Mouse (Mus musculus): Measurements from ENCODE around the gene Msh4. TPM values are rescaled to one million over a fixed set of nuclear protein-coding genes. Genes with fewer than 3 reads are reported as not detected.

Gene Msh4
- polyA plus RNA-seq, 1 experiment from 2014 or later: 0.15 TPM

GRCm38 (mm10) chr3:153826616-153827015, 79.3 kb downstream of the Msh4 start:
- no peak overlapping the region for H3K4me2 ChIP-seq (replicated peaks)
- WGBS: 19% methylated on average over 6 of the region's 6 CpGs
- H3K27me3 ChIP-seq: no peaks in the 10 kb centered on the region
- ATAC-seq (ENCODE audit: insufficient number of reproducible peaks, low FRiP score, low TSS enrichment, low read depth): no peak
- no peak overlapping the region for H3K4me3 ChIP-seq (replicated peaks)
- H3K9me3 ChIP-seq (replicated peaks): no peaks in the 10 kb centered on the region
- H3K4me1 ChIP-seq: peaks cover 8% of the 10 kb centered on the region; the same call in 1 of the 2 replicates
- H3K27ac ChIP-seq (replicated peaks): no peak overlapping the region
- H3K36me3 ChIP-seq: no peaks in the 10 kb centered on the region
- H3K9ac ChIP-seq: no peak overlapping the region

- 84% methylated on average over 10 of the region's 10 CpGs for WGBS
- Histone ChIP-seq H3K4me3 (replicated peaks) (no peak overlapping the region), H3K9me3 (replicated peaks) (no peaks in the 10 kb centered on the region), H3K4me2 (replicated peaks) (no peak overlapping the region), H3K9ac (no peak overlapping the region), H3K36me3 (no peaks in the 10 kb centered on the region), H3K4me1 (peaks cover 8% of the 10 kb centered on the region; the same call in 1 of the 2 replicates), H3K27ac (replicated peaks) (no peak overlapping the region), H3K27me3 (no peaks in the 10 kb centered on the region)
- ATAC-seq (ENCODE audit: insufficient number of reproducible peaks, low FRiP score, low TSS enrichment, low read depth): no peak
Measured at GRCm38 (mm10) chr3:153825197-153825596, 80.7 kb downstream of the Msh4 start.

- H3K27ac ChIP-seq (replicated peaks): no peak overlapping the region
- H3K4me1 ChIP-seq: peaks cover 8% of the 10 kb centered on the region; the same call in 1 of the 2 replicates
- no peak overlapping the region for H3K4me2 ChIP-seq (replicated peaks)
- H3K4me3 ChIP-seq (replicated peaks): no peak overlapping the region
- no peaks in the 10 kb centered on the region for H3K36me3 ChIP-seq
- no peak for ATAC-seq (ENCODE audit: insufficient number of reproducible peaks, low FRiP score, low TSS enrichment, low read depth)
- no peak overlapping the region for H3K9ac ChIP-seq
- no peaks in the 10 kb centered on the region for H3K27me3 ChIP-seq
- 64% methylated on average over 11 of the region's 11 CpGs for WGBS
- no peaks in the 10 kb centered on the region for H3K9me3 ChIP-seq (replicated peaks)
Measured at GRCm38 (mm10) chr3:153823671-153824515, 82.0 kb downstream of the Msh4 start.

- Histone ChIP-seq H3K9ac (no peak overlapping the region), H3K4me3 (replicated peaks) (no peak overlapping the region), H3K27ac (replicated peaks) (no peak overlapping the region), H3K36me3 (no peaks in the 10 kb centered on the region), H3K9me3 (replicated peaks) (no peaks in the 10 kb centered on the region), H3K27me3 (no peaks in the 10 kb centered on the region), H3K4me1 (peaks cover 8% of the 10 kb centered on the region; the same call in 1 of the 2 replicates), H3K4me2 (replicated peaks) (no peak overlapping the region)
- ATAC-seq (ENCODE audit: insufficient number of reproducible peaks, low FRiP score, low TSS enrichment, low read depth): no peak
- 82% methylated on average over 9 of the region's 9 CpGs for WGBS
Measured at GRCm38 (mm10) chr3:153819438-153819837, 86.5 kb downstream of the Msh4 start.

GRCm38 (mm10) chr3:153818723-153819122, 87.2 kb downstream of the Msh4 start:
- Histone ChIP-seq H3K4me2 (replicated peaks) (no peak overlapping the region), H3K4me1 (0 out of 2 replicates have a peak, but pooled peaks cover 1% of the 10 kb centered on the region), H3K27ac (replicated peaks) (no peak overlapping the region), H3K36me3 (no peaks in the 10 kb centered on the region), H3K27me3 (no peaks in the 10 kb centered on the region), H3K9me3 (replicated peaks) (no peaks in the 10 kb centered on the region), H3K9ac (no peak overlapping the region), H3K4me3 (replicated peaks) (no peak overlapping the region)
- ATAC-seq (ENCODE audit: insufficient number of reproducible peaks, low FRiP score, low TSS enrichment, low read depth): no peak
- 96% methylated on average over 3 of the region's 3 CpGs for WGBS

GRCm38 (mm10) chr3:153817376-153817890, 88.5 kb downstream of the Msh4 start:
- Histone ChIP-seq H3K9me3 (replicated peaks) (no peaks in the 10 kb centered on the region), H3K36me3 (no peaks in the 10 kb centered on the region), H3K4me2 (replicated peaks) (no peak overlapping the region), H3K27me3 (no peaks in the 10 kb centered on the region), H3K4me3 (replicated peaks) (no peak overlapping the region), H3K27ac (replicated peaks) (no peak overlapping the region), H3K4me1 (no peaks in the 10 kb centered on the region), H3K9ac (no peak overlapping the region)
- 85% methylated on average over 9 of the region's 9 CpGs for WGBS
- no peak for ATAC-seq (ENCODE audit: insufficient number of reproducible peaks, low FRiP score, low TSS enrichment, low read depth)

GRCm38 (mm10) chr3:153814026-153814425, 91.9 kb downstream of the Msh4 start:
- ATAC-seq (ENCODE audit: insufficient number of reproducible peaks, low FRiP score, low TSS enrichment, low read depth): no peak

GRCm38 (mm10) chr3:153808406-153808805, 97.5 kb downstream of the Msh4 start:
- Histone ChIP-seq H3K9me3 (replicated peaks) (no peaks in the 10 kb centered on the region), H3K36me3 (no peaks in the 10 kb centered on the region), H3K4me3 (replicated peaks) (no peak overlapping the region), H3K4me1 (peaks cover 12% of the 10 kb centered on the region; the same call in 1 of the 2 replicates), H3K27ac (replicated peaks) (no peak overlapping the region), H3K27me3 (no peaks in the 10 kb centered on the region), H3K4me2 (replicated peaks) (no peak overlapping the region), H3K9ac (no peak overlapping the region)
- ATAC-seq (ENCODE audit: insufficient number of reproducible peaks, low FRiP score, low TSS enrichment, low read depth): no peak
- WGBS: 48% methylated on average over 13 of the region's 13 CpGs

More at GRCm38 (mm10) chr3:153814026-153814425, 91.9 kb downstream of the Msh4 start:
- Histone ChIP-seq H3K27me3 (no peaks in the 10 kb centered on the region), H3K27ac (replicated peaks) (no peak overlapping the region), H3K4me2 (replicated peaks) (no peak overlapping the region), H3K9ac (no peak overlapping the region), H3K36me3 (no peaks in the 10 kb centered on the region), H3K4me3 (replicated peaks) (no peak overlapping the region), H3K9me3 (replicated peaks) (no peaks in the 10 kb centered on the region), H3K4me1 (0 out of 2 replicates have a peak, but pooled peaks cover 5% of the 10 kb centered on the region)
- WGBS: 89% methylated on average over 8 of the region's 8 CpGs

- no peak for ATAC-seq (ENCODE audit: insufficient number of reproducible peaks, low FRiP score, low TSS enrichment, low read depth)
- Histone ChIP-seq H3K4me1 (peaks cover 12% of the 10 kb centered on the region; the same call in 1 of the 2 replicates), H3K4me2 (replicated peaks) (no peak overlapping the region), H3K27ac (replicated peaks) (no peak overlapping the region), H3K27me3 (no peaks in the 10 kb centered on the region), H3K36me3 (no peaks in the 10 kb centered on the region), H3K9me3 (replicated peaks) (no peaks in the 10 kb centered on the region), H3K4me3 (replicated peaks) (no peak overlapping the region), H3K9ac (no peak overlapping the region)
- WGBS: 83% methylated on average over 9 of the region's 9 CpGs
Measured at GRCm38 (mm10) chr3:153807444-153808149, 98.3 kb downstream of the Msh4 start.

All from embryonic facial prominence, embryonic 15.5 days (tissue).